Mouse (Mus musculus): ENCODE measurements at regions not wholly inside any gene's neighbourhood (a gene's known extent, or its start where the extent isn't known, plus 50 kb on each side); places are given as distances from the start of the nearest gene placed in this dataset.

GRCm38 (mm10) chr8:87417466-87417865 lies 54.9 kb downstream of the Cbln1 start:
- no peak for DNase-seq (ENCODE audit: low read depth)

GRCm38 (mm10) chr8:87415051-87415630 lies 57.3 kb downstream of the Cbln1 start:
- no peak for DNase-seq (ENCODE audit: low read depth)

- DNase-seq (ENCODE audit: low read depth) = no peak
These were observed 83.4 kb downstream of the Cbln1 start for GRCm38 (mm10) chr8:87389016-87389415.

GRCm38 (mm10) chr8:87383527-87384206 lies 88.7 kb downstream of the Cbln1 start:
- no peak for DNase-seq (ENCODE audit: low read depth)

GRCm38 (mm10) chr8:87382311-87382710 lies 90.1 kb downstream of the Cbln1 start:
- DNase-seq (ENCODE audit: low read depth) = no peak

GRCm38 (mm10) chr8:87380791-87381190 lies 91.6 kb downstream of the Cbln1 start:
- DNase-seq (ENCODE audit: low read depth) = no peak

- no peak for DNase-seq (ENCODE audit: low read depth)
These were observed 93.1 kb downstream of the Cbln1 start for GRCm38 (mm10) chr8:87379296-87379695.

- DNase-seq (ENCODE audit: low read depth) = no peak
These were observed 98.4 kb downstream of the Cbln1 start for GRCm38 (mm10) chr8:87374044-87374443.

- DNase-seq (ENCODE audit: low read depth) = no peak
These were observed 98.9 kb downstream of the Cbln1 start for GRCm38 (mm10) chr8:87373535-87373934.

- DNase-seq (ENCODE audit: low read depth) = no peak
These were observed 100.3 kb downstream of the Cbln1 start for GRCm38 (mm10) chr8:87372061-87372460.

- no peak for DNase-seq (ENCODE audit: low read depth)
These were observed 102.2 kb downstream of the Cbln1 start for GRCm38 (mm10) chr8:87370194-87370593.

- DNase-seq (ENCODE audit: low read depth) = no peak
These were observed 121.9 kb downstream of the Cbln1 start for GRCm38 (mm10) chr8:87350471-87350870.

GRCm38 (mm10) chr8:87349781-87350181 lies 122.6 kb downstream of the Cbln1 start:
- no peak for DNase-seq (ENCODE audit: low read depth)

- no peak for DNase-seq (ENCODE audit: low read depth)
These were observed 143.0 kb downstream of the Cbln1 start for GRCm38 (mm10) chr8:87329371-87329770.

GRCm38 (mm10) chr8:87314570-87314969 lies 157.8 kb downstream of the Cbln1 start:
- no peak for DNase-seq (ENCODE audit: low read depth)

- no peak for DNase-seq (ENCODE audit: low read depth)
These were observed 161.1 kb downstream of the Cbln1 start for GRCm38 (mm10) chr8:87311282-87311681.

- DNase-seq (ENCODE audit: low read depth) = no peak
These were observed 164.1 kb downstream of the Cbln1 start for GRCm38 (mm10) chr8:87308311-87308710.

GRCm38 (mm10) chr8:87305001-87305400 lies 167.4 kb downstream of the Cbln1 start:
- no peak for DNase-seq (ENCODE audit: low read depth)

- DNase-seq (ENCODE audit: low read depth) = no peak
These were observed 168.9 kb downstream of the Cbln1 start for GRCm38 (mm10) chr8:87303522-87303921.

GRCm38 (mm10) chr8:87297761-87298160 lies 174.6 kb downstream of the Cbln1 start:
- no peak for DNase-seq (ENCODE audit: low read depth)

- DNase-seq (ENCODE audit: low read depth) = no peak
These were observed 175.1 kb downstream of the Cbln1 start for GRCm38 (mm10) chr8:87297331-87297730.

- no peak for DNase-seq (ENCODE audit: low read depth)
These were observed 186.3 kb downstream of the Cbln1 start for GRCm38 (mm10) chr8:87286059-87286458.

GRCm38 (mm10) chr8:87284356-87284755 lies 188.1 kb downstream of the Cbln1 start:
- no peak for DNase-seq (ENCODE audit: low read depth)

- no peak for DNase-seq (ENCODE audit: low read depth)
These were observed 189.9 kb downstream of the Cbln1 start for GRCm38 (mm10) chr8:87282511-87282910.
